In genomic region chr5:110802809-110803208, GRCm38 (mm10) we compare ENCODE assay signal across 26 mouse cellular contexts. TPM values are rescaled to one million over a fixed set of nuclear protein-coding genes. Genes with fewer than 3 reads are reported as not detected.
DNase-seq lines count a peak whose midpoint lies in the region; ATAC-seq and TF ChIP-seq lines count a peak whose summit lies in the region.
"Had no signal": no experiment of that assay in that cellular context is flagged by ENCODE, and none has a peak within 500 bp of the region (broad histone marks: within the 10 kb centered on the region; RNA-seq: fewer than 3 reads in every experiment).

No protein-coding gene starts in this region.

- H3K4me1 ChIP-seq in cerebellum, adult 2 months (ENCODE audit: control insufficient read depth, insufficient read depth, low read length) = peaks cover 63% of the 10 kb centered on the region
- H3K4me1 ChIP-seq in midbrain, embryonic 11.5 days (ENCODE audit: control insufficient read depth, insufficient read depth, low read length) = peaks cover 10% of the 10 kb centered on the region
- peaks cover 4% of the 10 kb centered on the region; the same call in 1 of the 2 replicates for H3K4me1 ChIP-seq in midbrain, postnatal 0 days (ENCODE audit: insufficient read depth, low read length)
- H3K4me1 ChIP-seq in MEL (ENCODE audit: control insufficient read depth in 1 of 2, insufficient read depth in 2 of 2, low read length in 2 of 2) = peaks cover 10 to 29% of the 10 kb centered on the region in 2 experiments

- DNase-seq in cerebellum, adult 2 months = no peak
- no peak for DNase-seq in cerebellum, adult 11-12 months
- DNase-seq in midbrain, embryonic 11.5 days (ENCODE audit: low spot score, missing footprints) = peak; percentile 45
- DNase-seq in midbrain, postnatal 0 days (ENCODE audit: low spot score) = no peak
- peak; percentile 33 for DNase-seq in MEL (ENCODE audit: low read depth, low spot score)
- no peak for DNase-seq in kidney, adult 18-20 months
- no peak for DNase-seq in adrenal gland, postnatal 14 days
- DNase-seq in adipocyte (ENCODE audit: low spot score) = no peak
- DNase-seq: adrenal gland, adult 8-10 months; adrenal gland, postnatal 36 days; embryo, embryonic 11 days; gastrocnemius, postnatal 10 days; gastrocnemius, postnatal 36 days; heart, postnatal 4 days had no signal

- no peaks in the 10 kb centered on the region for H3K27me3 ChIP-seq in cerebellum, adult 2 months (ENCODE audit: control insufficient read depth, insufficient read depth, low read length)
- no peaks in the 10 kb centered on the region for H3K27me3 ChIP-seq in midbrain, embryonic 11.5 days (ENCODE audit: control insufficient read depth, insufficient read depth, low read length)
- no peaks in the 10 kb centered on the region for H3K27me3 ChIP-seq in midbrain, postnatal 0 days (ENCODE audit: insufficient read depth, low read length)
- H3K27me3 ChIP-seq in MEL (ENCODE audit: control insufficient read depth in 1 of 2, insufficient read depth in 2 of 2, low read length in 2 of 2) = no peaks in the 10 kb centered on the region
- H3K27me3 ChIP-seq: embryonic facial prominence, embryonic 13.5 days; forebrain, embryonic 12.5 days; heart, embryonic 13.5 days had no signal

- H3K27ac ChIP-seq in cerebellum, adult 2 months (ENCODE audit: insufficient read depth, low read length) = peak overlapping the region; percentile 89
- H3K27ac ChIP-seq in midbrain, embryonic 11.5 days (ENCODE audit: low read depth, low read length) = no peak overlapping the region
- no peak overlapping the region for H3K27ac ChIP-seq in midbrain, postnatal 0 days (ENCODE audit: low read depth, low read length)
- no peak overlapping the region for H3K27ac ChIP-seq in MEL (ENCODE audit: control insufficient read depth, low read depth, low read length)
- H3K27ac ChIP-seq: embryonic facial prominence, embryonic 10.5 days; embryonic facial prominence, embryonic 13.5 days; forebrain, embryonic 12.5 days; heart, adult 2 months; heart, embryonic 10.5 days; heart, embryonic 13.5 days; hindbrain, embryonic 14.5 days; hindbrain, postnatal 0 days had no signal

- H3K4me2 ChIP-seq in midbrain, embryonic 11.5 days = no peak overlapping the region
- H3K4me2 ChIP-seq in midbrain, postnatal 0 days (ENCODE audit: low read depth, low read length, poor library complexity, severe bottlenecking) = no peak overlapping the region
- H3K4me2 ChIP-seq: embryonic facial prominence, embryonic 13.5 days; forebrain, embryonic 12.5 days; heart, embryonic 13.5 days; hindbrain, embryonic 14.5 days had no signal

- TF ChIP-seq POLR2A in cerebellum, adult 2 months (IDR thresholded peaks at IDR 0.05; ENCODE audit: borderline replicate concordance, insufficient read depth, low read length) = no peak
- TF ChIP-seq POLR2A in MEL (IDR thresholded peaks at IDR 0.05; ENCODE audit: control insufficient read depth in 1 of 2, insufficient read depth in 1 of 2, low read depth in 1 of 2, low read length in 2 of 2, poor library complexity in 1 of 2) = no peak

- peaks cover 13% of the 10 kb centered on the region; the same call in 1 of the 2 replicates for H3K36me3 ChIP-seq in midbrain, embryonic 11.5 days (ENCODE audit: control insufficient read depth, insufficient read depth, low read length)
- peaks cover 28% of the 10 kb centered on the region for H3K36me3 ChIP-seq in midbrain, postnatal 0 days (ENCODE audit: insufficient read depth, low read length)
- H3K36me3 ChIP-seq in MEL (ENCODE audit: control insufficient read depth in 1 of 2, insufficient read depth in 2 of 2, low read length in 2 of 2) = peaks cover 0 to 31% of the 10 kb centered on the region in 2 experiments; a peak in 3 of 4 replicates

- H3K4me3 ChIP-seq in cerebellum, adult 2 months (replicated peaks; ENCODE audit: insufficient read depth, low read depth, low read length) = no peak overlapping the region
- no peak overlapping the region for H3K4me3 ChIP-seq in midbrain, embryonic 11.5 days (ENCODE audit: low read depth, low read length)
- no peak overlapping the region for H3K4me3 ChIP-seq in midbrain, postnatal 0 days (ENCODE audit: low read depth, low read length)
- H3K4me3 ChIP-seq in MEL (ENCODE audit: control insufficient read depth in 1 of 2, insufficient read depth in 1 of 2, low read depth in 2 of 2, low read length in 2 of 2) = no peak overlapping the region
- H3K4me3 ChIP-seq: embryonic facial prominence, embryonic 10.5 days; embryonic facial prominence, embryonic 13.5 days; erythroblast, embryonic 14.5 days; forebrain, embryonic 12.5 days; heart, adult 2 months; heart, embryonic 10.5 days; heart, embryonic 13.5 days had no signal

- no peak overlapping the region for H3K9ac ChIP-seq in midbrain, embryonic 11.5 days (ENCODE audit: low read length)
- no peak overlapping the region for H3K9ac ChIP-seq in midbrain, postnatal 0 days (replicated peaks; ENCODE audit: low read length, poor library complexity, severe bottlenecking)
- no peak overlapping the region for H3K9ac ChIP-seq in MEL (ENCODE audit: control insufficient read depth, low read depth, low read length, poor library complexity, severe bottlenecking)
- H3K9ac ChIP-seq: forebrain, embryonic 12.5 days; heart, embryonic 13.5 days; hindbrain, embryonic 14.5 days had no signal

- TF ChIP-seq EP300 in MEL (IDR thresholded peaks at IDR 0.05; ENCODE audit: low read depth in 1 of 2, low read length in 2 of 2) = no peak

- H3K79me2 ChIP-seq in MEL (ENCODE audit: control insufficient read depth, insufficient read depth, low read length, poor library complexity) = peaks cover under 1% of the 10 kb centered on the region; the same call in 1 of the 2 replicates

- no peak for ATAC-seq in midbrain, embryonic 11.5 days (ENCODE audit: low FRiP score)
- ATAC-seq in midbrain, postnatal 0 days (ENCODE audit: low FRiP score) = no peak
- ATAC-seq: forebrain, embryonic 16.5 days; hindbrain, postnatal 0 days; inflammation-experienced regulatory T-cells, adult 6 months; intestine, embryonic 16.5 days had no signal

- TF ChIP-seq RAD21 in MEL (IDR thresholded peaks at IDR 0.05; ENCODE audit: low read depth, low read length) = no peak

- TF ChIP-seq CTCF in cerebellum, adult 2 months (IDR thresholded peaks at IDR 0.05; ENCODE audit: borderline replicate concordance, insufficient read depth, low read depth, low read length) = no peak
- TF ChIP-seq CTCF in midbrain, postnatal 0 days (IDR thresholded peaks at IDR 0.05) = no peak
- no peak for TF ChIP-seq CTCF in MEL (IDR thresholded peaks at IDR 0.05 in 2 of 3, conservative IDR thresholded peaks at IDR 0.05 in 1 of 3; ENCODE audit: control insufficient read depth in 1 of 3, insufficient read depth in 1 of 3, low read depth in 2 of 3, low read length in 3 of 3, poor library complexity in 1 of 3, severe bottlenecking in 1 of 3)

- H3K9me3 ChIP-seq in midbrain, embryonic 11.5 days (ENCODE audit: control insufficient read depth, low read length) = no peaks in the 10 kb centered on the region
- no peaks in the 10 kb centered on the region for H3K9me3 ChIP-seq in midbrain, postnatal 0 days (ENCODE audit: low read length)
- H3K9me3 ChIP-seq in MEL (replicated peaks; ENCODE audit: insufficient read depth, low read length) = no peaks in the 10 kb centered on the region
- H3K9me3 ChIP-seq: embryonic facial prominence, embryonic 10.5 days; embryonic facial prominence, embryonic 13.5 days; forebrain, embryonic 12.5 days; heart, embryonic 10.5 days; heart, embryonic 13.5 days had no signal

RNA-seq across cellular contexts. Expression of gene Ulk1, which starts 7.1 kb away (rescaled TPM):
- polyA plus RNA-seq in cerebellum, adult 2 months (2012; rRNA removed) = 94.7 and 96.0 TPM in 2 replicates
- 28.1 and 36.1 TPM in 2 replicates for polyA plus RNA-seq in midbrain, embryonic 11.5 days (2014; fragmentation: Nextera tagmentation; extraction: Ambion mirVana)
- 69.8 and 75.4 TPM in 2 replicates for total RNA-seq in midbrain, postnatal 0 days (2014; rRNA removed)
- polyA plus RNA-seq in midbrain, postnatal 0 days (2015; fragmentation: Nextera tagmentation; extraction: Ambion mirVana) = 17.8 and 21.1 TPM in 2 replicates
- 4.9 and 5.2 TPM in 2 replicates for total RNA-seq in MEL (2012; rRNA removed)
- 10 to 100 TPM in 1 of 2 experiments, not detected in 1; 23.0 TPM for polyA plus RNA-seq in MEL (2012; ENCODE audit: insufficient read depth in 1 of 2, insufficient read length in 2 of 2, low read depth in 1 of 2, low replicate concordance in 2 of 2, missing spikeins in 1 of 2)
- 49.0 and 50.7 TPM in 2 replicates for total RNA-seq in adrenal gland, postnatal 14 days (2021)

RNA-seq across cellular contexts. Expression of gene Pus1, which starts 22.4 kb away (rescaled TPM):
- 26.5 and 28.8 TPM in 2 replicates for polyA plus RNA-seq in cerebellum, adult 2 months (2012; rRNA removed)
- 14.9 and 16.5 TPM in 2 replicates for polyA plus RNA-seq in midbrain, embryonic 11.5 days (2014; fragmentation: Nextera tagmentation; extraction: Ambion mirVana)
- 10.4 and 11.6 TPM in 2 replicates for total RNA-seq in midbrain, postnatal 0 days (2014; rRNA removed)
- 16.3 and 17.5 TPM in 2 replicates for polyA plus RNA-seq in midbrain, postnatal 0 days (2015; fragmentation: Nextera tagmentation; extraction: Ambion mirVana)
- 97.6 and 107 TPM in 2 replicates for total RNA-seq in MEL (2012; rRNA removed)
- 100 to 1,000 TPM; 117 to 248 TPM for polyA plus RNA-seq in MEL (2012; ENCODE audit: insufficient read depth in 1 of 2, insufficient read length in 2 of 2, low read depth in 1 of 2, low replicate concordance in 2 of 2, missing spikeins in 1 of 2)
- total RNA-seq in adrenal gland, postnatal 14 days (2021) = 38.5 and 45.8 TPM in 2 replicates

RNA-seq across cellular contexts. Expression of gene Ep400, which starts 32.3 kb away (rescaled TPM):
- polyA plus RNA-seq in cerebellum, adult 2 months (2012; rRNA removed) = 36.4 and 43.1 TPM in 2 replicates
- polyA plus RNA-seq in midbrain, embryonic 11.5 days (2014; fragmentation: Nextera tagmentation; extraction: Ambion mirVana) = 40.0 and 40.2 TPM in 2 replicates
- 67.2 and 72.1 TPM in 2 replicates for total RNA-seq in midbrain, postnatal 0 days (2014; rRNA removed)
- 27.7 and 38.5 TPM in 2 replicates for polyA plus RNA-seq in midbrain, postnatal 0 days (2015; fragmentation: Nextera tagmentation; extraction: Ambion mirVana)
- total RNA-seq in MEL (2012; rRNA removed) = 21.5 and 27.1 TPM in 2 replicates
- polyA plus RNA-seq in MEL (2012; ENCODE audit: insufficient read depth in 1 of 2, insufficient read length in 2 of 2, low read depth in 1 of 2, low replicate concordance in 2 of 2, missing spikeins in 1 of 2) = 10 to 100 TPM; 27.2 to 96.8 TPM
- 84.7 and 85.3 TPM in 2 replicates for total RNA-seq in adrenal gland, postnatal 14 days (2021)

RNA-seq across cellular contexts. Expression of gene Hscb, which starts 36.8 kb away (rescaled TPM):
- 21.6 and 24.4 TPM in 2 replicates for polyA plus RNA-seq in cerebellum, adult 2 months (2012; rRNA removed)
- polyA plus RNA-seq in midbrain, embryonic 11.5 days (2014; fragmentation: Nextera tagmentation; extraction: Ambion mirVana) = 21.0 and 25.0 TPM in 2 replicates
- 9.6 and 13.4 TPM in 2 replicates for total RNA-seq in midbrain, postnatal 0 days (2014; rRNA removed)
- 9.2 and 9.8 TPM in 2 replicates for polyA plus RNA-seq in midbrain, postnatal 0 days (2015; fragmentation: Nextera tagmentation; extraction: Ambion mirVana)
- 20.1 and 29.4 TPM in 2 replicates for total RNA-seq in MEL (2012; rRNA removed)
- polyA plus RNA-seq in MEL (2012; ENCODE audit: insufficient read depth in 1 of 2, insufficient read length in 2 of 2, low read depth in 1 of 2, low replicate concordance in 2 of 2, missing spikeins in 1 of 2) = 10 to 100 TPM in 1 of 2 experiments, not detected in 1; 29.0 TPM
- 20.0 and 23.0 TPM in 2 replicates for total RNA-seq in adrenal gland, postnatal 14 days (2021)

RNA-seq across cellular contexts. Expression of gene Chek2, which starts 37.0 kb away (rescaled TPM):
- 2.2 and 3.3 TPM in 2 replicates for polyA plus RNA-seq in cerebellum, adult 2 months (2012; rRNA removed)
- polyA plus RNA-seq in midbrain, embryonic 11.5 days (2014; fragmentation: Nextera tagmentation; extraction: Ambion mirVana) = 26.8 and 28.5 TPM in 2 replicates
- 3.2 and 27.2 TPM in 2 replicates for total RNA-seq in midbrain, postnatal 0 days (2014; rRNA removed)
- 1.9 and 2.6 TPM in 2 replicates for polyA plus RNA-seq in midbrain, postnatal 0 days (2015; fragmentation: Nextera tagmentation; extraction: Ambion mirVana)
- 22.2 and 23.9 TPM in 2 replicates for total RNA-seq in MEL (2012; rRNA removed)
- polyA plus RNA-seq in MEL (2012; ENCODE audit: insufficient read depth in 1 of 2, insufficient read length in 2 of 2, low read depth in 1 of 2, low replicate concordance in 2 of 2, missing spikeins in 1 of 2) = 10 to 100 TPM in 1 of 2 experiments, not detected in 1; 24.1 TPM
- 5.9 and 6.0 TPM in 2 replicates for total RNA-seq in adrenal gland, postnatal 14 days (2021)

Comparison
In these comparisons a context has a peak if more than half of its experiments do, and no peak if none do; other contexts are left out.
1. DNase-seq: peak in midbrain, embryonic 11.5 days (single experiment) and MEL (single experiment); none in cerebellum, adult 2 months (0 of 2), cerebellum, adult 11-12 months (single experiment), midbrain, postnatal 0 days (single experiment), kidney, adult 18-20 months (single experiment), adrenal gland, postnatal 14 days (single experiment) and adipocyte (single experiment).